Mouse (Mus musculus) MEL (cell line): ENCODE measurements around the gene Rgma.

Experiments
- BHLHE40 ChIP-seq: IDR thresholded peaks from 2 replicates; pipeline ENCODE4 v1.6.1; 2012; ENCODE audit warnings: low read depth, mild to moderate bottlenecking, inconsistent platforms, low read length, improper control_type of control experiment, borderline replicate concordance
- CHD1 ChIP-seq: IDR thresholded peaks from 2 replicates; pipeline ENCODE4 v1.6.1; 2012; ENCODE audit warnings: low read depth, mild to moderate bottlenecking, inconsistent platforms, low read length, improper control_type of control experiment
- CHD2 ChIP-seq: IDR thresholded peaks from 2 replicates; pipeline ENCODE4 v1.6.1; 2011; ENCODE audit warnings: low read length, improper control_type of control experiment
- CTCF ChIP-seq, 3 experiments: IDR thresholded peaks in 2 of 3; conservative IDR thresholded peaks in 1 of 3; 2 replicates each; pipeline ENCODE4 v1.5.1; 2011 to 2012; ENCODE audit warnings: low read length in 3 of 3, low read depth in 2 of 3, mild to moderate bottlenecking in 2 of 3, improper control_type of control experiment in 1 of 3, inconsistent platforms in 1 of 3, mixed read lengths in 1 of 3, moderate library complexity in 1 of 3; ENCODE audit not compliant: control insufficient read depth in 1 of 3, insufficient read depth in 1 of 3, poor library complexity in 1 of 3, severe bottlenecking in 1 of 3
- EP300 ChIP-seq, 2 experiments: IDR thresholded peaks; 2 replicates each; pipeline ENCODE4 v1.6.1; 2011; ENCODE audit warnings: improper control_type of control experiment in 2 of 2, low read length in 2 of 2, low read depth in 1 of 2, mild to moderate bottlenecking in 1 of 2
- KAT2A ChIP-seq: conservative IDR thresholded peaks from 2 replicates; pipeline ENCODE4 v1.6.1; 2012; ENCODE audit warnings: low read depth, low read length, improper control_type of control experiment, inconsistent platforms
- MXI1 ChIP-seq: IDR thresholded peaks from 2 replicates; pipeline ENCODE4 v1.6.1; 2011; ENCODE audit warnings: mild to moderate bottlenecking, low read depth, low read length, improper control_type of control experiment
- MYC ChIP-seq: IDR thresholded peaks from 2 replicates; pipeline ENCODE4 v1.6.1; 2011; ENCODE audit warnings: low read depth, mild to moderate bottlenecking, low read length, improper control_type of control experiment, moderate library complexity
- NELFE ChIP-seq: IDR thresholded peaks from 2 replicates; pipeline ENCODE4 v1.6.1; 2011; ENCODE audit warnings: low read depth, low read length, improper control_type of control experiment
- POLR2A ChIP-seq, 2 experiments: IDR thresholded peaks; 2 replicates each; pipeline ENCODE4 v1.6.1; 2011 to 2012; ENCODE audit warnings: low read length in 2 of 2, mild to moderate bottlenecking in 2 of 2, control low read depth in 1 of 2, improper control_type of control experiment in 1 of 2, low read depth in 1 of 2, moderate library complexity in 1 of 2; ENCODE audit not compliant: control insufficient read depth in 1 of 2, insufficient read depth in 1 of 2, poor library complexity in 1 of 2
- POLR2AphosphoS2 ChIP-seq: IDR thresholded peaks from 2 replicates; pipeline ENCODE4 v1.6.1; 2011; ENCODE audit warnings: low read length, improper control_type of control experiment
- SIN3A ChIP-seq: IDR thresholded peaks from 2 replicates; pipeline ENCODE4 v1.6.1; 2012; ENCODE audit warnings: low read length, improper control_type of control experiment, inconsistent platforms
- TAL1 ChIP-seq: IDR thresholded peaks from 2 replicates; pipeline ENCODE4 v1.6.1; 2012; ENCODE audit warnings: mild to moderate bottlenecking, inconsistent platforms, low read length, moderate library complexity, mixed read lengths

DNA sequence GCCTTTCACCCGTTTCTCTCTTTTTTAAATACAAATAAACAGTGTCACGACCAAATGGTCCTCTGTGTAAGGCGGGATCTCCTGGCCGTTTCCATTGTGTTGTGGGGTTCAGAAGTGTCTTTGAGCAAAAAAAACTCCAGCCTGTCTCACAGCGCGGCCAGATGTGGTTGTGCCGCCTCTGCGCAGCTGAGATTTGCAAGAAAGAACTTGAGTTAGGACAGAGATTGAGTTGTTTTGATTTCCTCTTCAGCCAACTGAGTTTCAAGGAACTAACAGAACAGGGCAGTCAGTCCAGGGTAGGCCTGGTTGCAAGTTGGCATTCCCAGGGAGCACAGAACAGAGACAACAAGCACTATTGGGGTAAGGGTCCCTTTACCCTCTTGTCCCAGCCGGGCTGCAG, 17.1 kb downstream of the Rgma start:
- no peak for TF ChIP-seq CHD1
- TF ChIP-seq NELFE = no peak
- no peak for TF ChIP-seq CTCF (IDR thresholded peaks at IDR 0.05 in 2 of 3, conservative IDR thresholded peaks at IDR 0.05 in 1 of 3; ENCODE audit: control insufficient read depth in 1 of 3, insufficient read depth in 1 of 3, low read depth in 2 of 3, low read length in 3 of 3, poor library complexity in 1 of 3, severe bottlenecking in 1 of 3)
- TF ChIP-seq TAL1 = no peak
- TF ChIP-seq POLR2A (IDR thresholded peaks at IDR 0.05; ENCODE audit: control insufficient read depth in 1 of 2, insufficient read depth in 1 of 2, low read depth in 1 of 2, low read length in 2 of 2, poor library complexity in 1 of 2) = no peak
- no peak for TF ChIP-seq SIN3A
- TF ChIP-seq EP300 (IDR thresholded peaks at IDR 0.05; ENCODE audit: low read depth in 1 of 2, low read length in 2 of 2) = no peak
- no peak for TF ChIP-seq POLR2AphosphoS2
- TF ChIP-seq KAT2A = no peak
- TF ChIP-seq MYC = no peak
- TF ChIP-seq CHD2 = no peak
- TF ChIP-seq BHLHE40 = no peak
- no peak for TF ChIP-seq MXI1
